Mouse (Mus musculus) 3T3-L1 (cell line): Measurements from ENCODE around the gene Gemin8.
A peak's percentile ranks its signal among the peaks of the same experiment; 100 is the strongest.

Source experiments
- DNase-seq: peaks from one replicate; pipeline ENCODE4 v3.0.0-alpha.2; 2015; ENCODE audit warnings: low read depth, low spot score

Gene Gemin8

GRCm38 (mm10) chrX:166169892-166170799 lies at the start of gene Gemin8:
TSS of gene Gemin8 (plus strand) at chrX:166170454.
- DNase-seq = peak; percentile 97

DNA sequence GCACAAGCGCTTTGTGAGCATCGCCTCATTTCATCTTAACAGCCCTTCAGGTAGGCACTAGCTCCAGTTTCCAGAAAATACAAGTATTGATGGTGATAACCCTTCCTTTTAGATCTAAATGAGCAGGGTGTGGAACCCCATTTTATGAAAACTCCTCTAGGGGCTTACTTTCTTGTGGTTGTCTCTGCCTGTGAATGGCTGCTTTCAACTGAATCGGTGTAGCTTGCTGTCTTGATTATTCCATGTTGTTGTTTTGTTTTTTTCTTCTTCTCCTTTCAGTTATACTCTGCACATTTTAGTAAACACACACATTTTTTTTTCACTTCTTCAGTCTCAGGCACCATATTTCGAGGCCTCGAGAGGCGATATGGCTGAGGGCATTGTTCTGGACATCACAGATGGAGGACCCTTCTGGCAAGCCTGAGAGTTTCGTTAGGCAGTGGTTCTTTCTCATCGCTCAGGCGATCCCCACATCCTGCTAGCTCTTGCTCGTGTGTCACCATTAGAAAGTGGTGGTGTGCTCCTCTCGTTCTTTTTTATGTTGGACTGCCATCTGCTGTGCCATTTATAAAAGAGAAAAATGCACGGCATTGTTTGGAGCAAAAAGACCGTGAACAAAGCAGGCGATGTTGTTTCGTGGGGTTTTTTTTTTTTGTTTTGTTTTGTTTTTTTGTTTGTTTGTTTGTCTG lies 23.0 kb upstream of the Gemin8 start:
- no peak for DNase-seq

DNA sequence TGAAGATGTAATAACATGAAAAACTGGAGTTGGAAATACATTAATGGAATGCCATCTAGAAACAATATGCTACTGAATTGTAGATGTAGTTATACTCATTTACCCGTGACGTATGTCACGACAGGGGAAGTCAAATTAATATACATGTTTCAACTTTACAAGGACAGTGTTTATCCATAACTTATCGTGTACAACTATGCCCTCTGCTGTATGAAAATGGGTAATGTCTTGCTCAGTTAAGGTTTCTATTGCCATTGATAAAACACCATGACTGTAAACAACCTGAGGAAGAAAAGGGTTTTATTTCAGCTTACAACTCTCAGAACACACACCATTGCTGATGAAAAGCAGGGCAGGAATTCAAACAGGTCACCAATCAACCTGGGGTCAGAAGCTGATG lies 7.5 kb upstream of the Gemin8 start:
- DNase-seq = peak; percentile 47

GRCm38 (mm10) chrX:166167307-166167706 lies 2.9 kb upstream of the Gemin8 start:
- DNase-seq = peak; percentile 77

- DNase-seq = peak; percentile 10
These were observed 2.3 kb upstream of the Gemin8 start for GRCm38 (mm10) chrX:166167923-166168322.

GRCm38 (mm10) chrX:166170800-166171738 lies 815 bp downstream of the Gemin8 start:
- DNase-seq = no peak

- DNase-seq = no peak
These were observed 1.8 kb downstream of the Gemin8 start for GRCm38 (mm10) chrX:166172041-166172440.

GRCm38 (mm10) chrX:166172661-166173060 lies 2.4 kb downstream of the Gemin8 start:
- DNase-seq = no peak

DNA sequence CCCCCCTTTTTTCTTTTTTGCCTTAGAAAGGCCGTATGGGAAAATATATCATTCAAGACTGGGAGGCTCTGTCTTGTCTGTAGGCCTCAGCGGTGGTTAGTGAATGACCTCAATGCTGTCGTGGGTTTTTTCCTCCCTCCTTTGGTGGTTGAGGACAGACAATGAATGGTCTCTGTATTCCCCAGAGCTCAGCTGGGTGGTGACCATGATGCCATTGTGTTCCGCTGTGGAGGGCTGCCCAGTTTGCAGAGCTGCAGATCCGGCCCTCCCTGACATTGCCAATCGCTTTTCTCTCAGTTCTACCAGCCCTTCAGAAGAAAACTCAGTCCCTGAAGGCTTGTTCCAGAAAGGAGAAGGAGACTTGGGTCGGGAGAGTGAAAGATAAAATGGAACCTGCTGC lies 3.5 kb downstream of the Gemin8 start:
- no peak for DNase-seq

- no peak for DNase-seq
These were observed 7.7 kb downstream of the Gemin8 start for GRCm38 (mm10) chrX:166177929-166178328.

DNA sequence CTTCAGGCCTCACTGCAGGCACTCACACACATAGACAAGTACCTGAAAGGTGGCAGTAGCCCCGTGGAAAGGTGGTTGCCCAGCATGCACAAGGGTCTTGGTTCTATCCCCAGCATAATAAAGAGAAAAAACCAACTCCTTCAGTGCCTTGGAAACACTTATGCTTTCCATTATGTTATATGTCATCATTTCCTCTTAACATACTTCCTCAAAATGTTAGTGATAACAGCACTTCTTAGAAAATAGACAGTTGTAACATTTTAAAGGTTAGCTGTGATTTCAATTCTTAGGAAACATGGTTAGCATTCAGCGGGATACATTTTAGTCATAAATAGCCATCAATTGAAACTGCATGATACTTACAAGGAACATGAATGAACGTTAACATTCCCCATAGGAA lies 12.8 kb downstream of the Gemin8 start:
- no peak for DNase-seq

GRCm38 (mm10) chrX:166185327-166185913 lies 15.2 kb downstream of the Gemin8 start:
- DNase-seq = no peak

GRCm38 (mm10) chrX:166187803-166188202 lies 17.5 kb downstream of the Gemin8 start:
- no peak for DNase-seq

- DNase-seq = no peak
These were observed 26.1 kb downstream of the Gemin8 start for GRCm38 (mm10) chrX:166196327-166196726.

DNA sequence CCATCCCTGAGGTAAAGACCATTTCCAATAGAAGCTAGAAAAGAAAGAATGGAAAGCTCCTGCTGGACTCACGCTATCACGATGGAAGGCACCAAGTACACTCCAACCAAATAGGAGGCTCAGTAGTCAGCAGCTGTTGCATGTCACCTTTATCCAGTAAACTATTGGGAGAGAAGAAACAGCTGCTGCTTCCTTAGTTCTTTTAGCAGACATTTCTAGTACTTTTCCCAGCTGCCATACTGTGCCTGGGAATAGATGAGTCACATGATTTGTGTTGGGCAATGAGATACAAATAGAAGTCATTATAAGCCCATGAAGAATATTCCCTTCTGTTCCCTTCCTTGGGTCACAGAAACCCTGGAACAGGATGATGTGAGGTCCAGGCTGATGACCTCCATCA lies 28.0 kb downstream of the Gemin8 start:
- DNase-seq = no peak

DNA sequence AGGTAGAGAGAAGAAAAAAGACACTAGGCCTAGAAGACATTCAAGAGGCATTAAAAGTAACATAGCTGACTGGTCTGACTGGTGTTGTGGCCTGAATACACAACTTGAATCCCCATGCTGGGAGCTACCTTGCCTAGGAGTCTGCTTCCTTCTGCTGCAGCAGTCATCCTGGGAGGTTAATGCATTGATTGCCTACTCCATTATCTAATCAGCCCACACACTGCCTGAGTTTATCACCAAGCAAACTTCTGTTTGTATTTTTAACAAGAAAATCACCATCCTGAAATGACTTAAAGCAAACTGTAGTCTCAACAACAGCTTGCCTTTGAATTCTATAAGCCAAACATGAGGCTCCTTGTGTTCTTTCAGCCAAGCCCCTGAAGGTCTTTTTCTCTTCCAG lies 29.6 kb downstream of the Gemin8 start:
- DNase-seq = no peak

- no peak for DNase-seq
These were observed 44.3 kb downstream of the Gemin8 start for GRCm38 (mm10) chrX:166214576-166214975.

DNA sequence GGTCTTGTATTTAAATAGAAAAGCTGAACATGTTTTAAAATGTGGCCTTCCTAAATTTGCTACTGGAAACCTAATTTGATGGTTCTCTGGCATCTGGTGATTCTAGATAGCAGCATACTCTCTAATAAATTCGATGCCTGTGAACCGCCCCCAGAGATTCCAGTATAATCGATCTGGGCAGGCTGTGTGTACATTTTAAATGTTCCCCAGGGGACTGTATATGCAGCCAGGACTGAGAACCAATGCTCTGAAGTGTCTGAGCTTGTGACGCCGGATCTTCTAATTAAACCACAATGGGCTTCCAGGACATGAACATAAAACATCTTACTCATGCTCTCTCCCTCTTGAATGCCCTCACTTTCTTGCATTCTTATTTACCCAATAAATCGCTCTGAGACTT lies 46.0 kb downstream of the Gemin8 start:
- no peak for DNase-seq

DNA sequence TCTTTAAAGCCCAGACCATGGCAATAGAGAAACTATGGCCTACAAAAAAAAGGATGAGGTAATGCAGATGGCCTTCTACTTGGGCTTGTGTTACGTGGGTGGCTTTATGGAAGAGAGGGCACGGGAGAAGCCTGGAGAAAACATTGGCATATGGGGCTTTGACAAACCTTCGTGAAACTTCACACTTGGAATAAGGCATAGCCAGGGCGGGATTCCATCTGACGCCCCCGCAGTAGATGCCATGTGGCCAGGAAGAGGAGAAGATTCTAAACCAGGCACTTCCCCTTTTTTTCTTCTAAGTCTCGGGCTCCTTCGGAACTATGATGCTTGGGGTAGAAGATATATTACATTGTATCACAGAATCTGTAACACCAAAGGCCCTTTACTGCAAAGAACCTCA lies 46.5 kb downstream of the Gemin8 start:
- DNase-seq = no peak

- no peak for DNase-seq
These were observed 49.1 kb downstream of the Gemin8 start for GRCm38 (mm10) chrX:166219331-166219730.

- no peak for DNase-seq
These were observed 56.6 kb downstream of the Gemin8 start for GRCm38 (mm10) chrX:166226856-166227255.
